Mouse (Mus musculus) G1E-ER4 (cell line): Measurements from ENCODE around the gene Bcs1l. TPM values are rescaled to one million over a fixed set of nuclear protein-coding genes. Genes with fewer than 3 reads are reported as not detected.

Experiments
- GATA1 ChIP-seq: IDR thresholded peaks from one replicate; pipeline ENCODE4 v1.8.0; 2012; ENCODE audit warnings: low read length, inconsistent platforms
- polyA plus RNA-seq: library from polyadenylated mRNA; stranded (reverse); fragments of >175 nt; gene quantifications from 2 replicates; pipeline ENCODE4 v1.2.3, GENCODE M21; 2012

Bcs1l gene
- polyA plus RNA-seq, result 4.5 and 7.3 TPM in 2 replicates

- TF ChIP-seq GATA1, result no peak
Observed at GRCm38 (mm10) chr1:74587773-74588445, at the start of gene Bcs1l, which contains the start of gene Zfp142. Gene Bcs1l, plus strand, starts transcription at chr1:74588289. Gene Zfp142, minus strand, starts transcription at chr1:74588246.

GRCm38 (mm10) chr1:74538650-74539049 lies 49.4 kb upstream of the Bcs1l start:
- TF ChIP-seq GATA1, result no peak

- no peak for TF ChIP-seq GATA1
Observed at GRCm38 (mm10) chr1:74542451-74542961, 45.6 kb upstream of the Bcs1l start, which contains the start of gene Plcd4. Gene Plcd4, plus strand, starts transcription at chr1:74542888.

GRCm38 (mm10) chr1:74544184-74544583 lies 43.9 kb upstream of the Bcs1l start, which contains the start of gene Usp37:
Gene Usp37, minus strand, starts transcription at chr1:74544284.
- TF ChIP-seq GATA1, result no peak

- no peak for TF ChIP-seq GATA1
Observed at GRCm38 (mm10) chr1:74559061-74559460, 29.0 kb upstream of the Bcs1l start.

- no peak for TF ChIP-seq GATA1
Observed at GRCm38 (mm10) chr1:74565834-74566233, 22.3 kb upstream of the Bcs1l start.

- TF ChIP-seq GATA1, result no peak
Observed at GRCm38 (mm10) chr1:74569739-74570719, 18.1 kb upstream of the Bcs1l start.

GRCm38 (mm10) chr1:74582621-74583020 lies 5.5 kb upstream of the Bcs1l start:
- TF ChIP-seq GATA1, result no peak

- no peak for TF ChIP-seq GATA1
Observed at GRCm38 (mm10) chr1:74584616-74585398, 3.3 kb upstream of the Bcs1l start.

GRCm38 (mm10) chr1:74587233-74587772 lies 786 bp upstream of the Bcs1l start:
- no peak for TF ChIP-seq GATA1

GRCm38 (mm10) chr1:74594434-74594833 lies 6.3 kb downstream of the Bcs1l start:
- no peak for TF ChIP-seq GATA1

GRCm38 (mm10) chr1:74600501-74601266 lies 12.6 kb downstream of the Bcs1l start:
- no peak for TF ChIP-seq GATA1

GRCm38 (mm10) chr1:74601267-74601962 lies 13.3 kb downstream of the Bcs1l start, which contains the start of the genes Rnf25 and Stk36:
Gene Rnf25, minus strand, starts transcription at chr1:74601397.
Gene Stk36, plus strand, starts transcription at chr1:74601445.
- no peak for TF ChIP-seq GATA1

- TF ChIP-seq GATA1, result no peak
Observed at GRCm38 (mm10) chr1:74624183-74624582, 36.1 kb downstream of the Bcs1l start.
